Mouse (Mus musculus) ES-E14 (cell line): ENCODE measurements around the gene Zfp526. TPM values are rescaled to one million over a fixed set of nuclear protein-coding genes. Genes with fewer than 3 reads are reported as not detected.

Experiments
- DNase-seq: peaks from one replicate; pipeline ENCODE4 v3.0.0-alpha.2; 2013; ENCODE audit warnings: low read depth, low spot score
- H3K27ac ChIP-seq: 2 replicates; pipeline ENCODE4 v1.5.1; 2012; ENCODE audit warnings: low read depth, mild to moderate bottlenecking, low read length, moderate library complexity, mixed read lengths; ENCODE audit not compliant: poor library complexity, insufficient read depth, severe bottlenecking
- H3K36me3 ChIP-seq: 2 replicates; pipeline ENCODE4 v1.6.1; 2012; ENCODE audit warnings: mild to moderate bottlenecking, low read length, moderate library complexity, mixed read lengths; ENCODE audit not compliant: control insufficient read depth, poor library complexity, insufficient read depth, severe bottlenecking
- H3K4me1 ChIP-seq, 2 experiments: fragments of 150-350 bp in 1 of 2; sonication (generic) in 1 of 2; 2 replicates each; pipeline ENCODE4 v1.6.1; 2012; ENCODE audit warnings: low read length in 2 of 2, mild to moderate bottlenecking in 1 of 2, mixed read lengths in 1 of 2; ENCODE audit not compliant: control insufficient read depth in 2 of 2, insufficient read depth in 2 of 2, poor library complexity in 1 of 2
- H3K4me3 ChIP-seq, 2 experiments: fragments of 150-350 bp in 1 of 2; sonication (generic) in 1 of 2; 2 replicates each; pipeline ENCODE4 v1.5.1; 2012; ENCODE audit warnings: low read length in 2 of 2, low read depth in 1 of 2, mild to moderate bottlenecking in 1 of 2, mixed read lengths in 1 of 2; ENCODE audit not compliant: insufficient read depth in 1 of 2, poor library complexity in 1 of 2, severe bottlenecking in 1 of 2
- H3K9ac ChIP-seq: 2 replicates; pipeline ENCODE4 v1.6.1; 2012; ENCODE audit warnings: low read depth, mild to moderate bottlenecking, low read length, mixed read lengths; ENCODE audit not compliant: poor library complexity, insufficient read depth, severe bottlenecking
- H3K9me3 ChIP-seq: fragments of 150-350 bp; sonication (generic); 2 replicates; pipeline ENCODE4 v1.6.1; 2012; ENCODE audit warnings: low read depth, mild to moderate bottlenecking, low read length; ENCODE audit not compliant: control insufficient read depth, insufficient read depth
- CHD2 ChIP-seq: IDR thresholded peaks from 2 replicates; pipeline ENCODE4 v1.6.1; 2014; ENCODE audit warnings: mild to moderate bottlenecking, low read depth, low read length, inconsistent platforms
- HCFC1 ChIP-seq: IDR thresholded peaks from 2 replicates; pipeline ENCODE4 v1.6.1; 2012; ENCODE audit warnings: low read length, inconsistent platforms, borderline replicate concordance; ENCODE audit not compliant: insufficient read depth
- MAFK ChIP-seq: IDR thresholded peaks from 2 replicates; pipeline ENCODE4 v1.6.1; 2014; ENCODE audit warnings: mild to moderate bottlenecking, low read depth, low read length, inconsistent platforms; ENCODE audit not compliant: insufficient read depth
- ZC3H11A ChIP-seq: IDR thresholded peaks from 2 replicates; pipeline ENCODE4 v1.6.1; 2012; ENCODE audit warnings: low read depth, mild to moderate bottlenecking, inconsistent platforms, low read length, borderline replicate concordance
- ZNF384 ChIP-seq: IDR thresholded peaks from 2 replicates; pipeline ENCODE4 v1.6.1; 2012; ENCODE audit warnings: low read depth, low read length, inconsistent platforms
- in situ Hi-C, 2 experiments: fragments of 600-800 bp; cut with MboI; formaldehyde crosslinking; loops; one replicate each; pipeline ENCODE4 v1.15.1; 2025; ENCODE audit warnings: low sequenced_read_pairs in 2 of 2, inconsistent platforms in 1 of 2; ENCODE audit not compliant: unreplicated experiment in 2 of 2
- total RNA-seq: library from RNA; depleted of rRNA; stranded (reverse); fragments of 300-350 nt; gene quantifications from 2 replicates; pipeline ENCODE4 v1.2.3, GENCODE M21; 2012

The Zfp526 gene
- total RNA-seq, 1 experiment, result 5.0 TPM

- no peak overlapping the region for H3K27ac ChIP-seq
Observed at GRCm38 (mm10) chr7:25244562-25245369, 23.5 kb downstream of the Zfp526 start.

GRCm38 (mm10) chr7:25246079-25246758 lies 25.0 kb downstream of the Zfp526 start:
- no peak for TF ChIP-seq CHD2
- TF ChIP-seq MAFK, result no peak
- no peak for TF ChIP-seq HCFC1
- TF ChIP-seq ZC3H11A, result no peak
- no peak for TF ChIP-seq ZNF384
- Histone ChIP-seq H3K4me1 (peaks cover 3 to 31% of the 10 kb centered on the region in 2 experiments; a peak in 3 of 4 replicates), H3K9ac (peak overlapping the region; percentile 41; the same call in 1 of the 2 replicates), H3K4me3 (peak overlapping the region in 1 of 2 experiments; percentile 98; a peak in 1 of 4 replicates), H3K27ac (no peak overlapping the region), H3K9me3 (no peaks in the 10 kb centered on the region), H3K36me3 (peaks cover 43% of the 10 kb centered on the region)
- no peak for DNase-seq
- in situ Hi-C loops, result no loop called here

More at GRCm38 (mm10) chr7:25244562-25245369, 23.5 kb downstream of the Zfp526 start:
- no peak for TF ChIP-seq ZC3H11A
- TF ChIP-seq HCFC1, result no peak
- no peak for TF ChIP-seq MAFK
- TF ChIP-seq CHD2, result no peak
- no peak for TF ChIP-seq ZNF384
- in situ Hi-C loops, result no loop called here
- Histone ChIP-seq H3K4me1 (peaks cover 3 to 31% of the 10 kb centered on the region in 2 experiments; a peak in 3 of 4 replicates), H3K9me3 (no peaks in the 10 kb centered on the region), H3K4me3 (peak overlapping the region in 1 of 2 experiments; percentile 1; a peak in 1 of 4 replicates), H3K9ac (peak overlapping the region; percentile 12; the same call in 1 of the 2 replicates), H3K36me3 (peaks cover 43% of the 10 kb centered on the region)
- no peak for DNase-seq

- H3K36me3 ChIP-seq, result peaks cover 43% of the 10 kb centered on the region
- peak overlapping the region in 1 of 2 experiments; percentile 98; a peak in 1 of 4 replicates for H3K4me3 ChIP-seq
- H3K4me1 ChIP-seq, result peaks cover 3 to 32% of the 10 kb centered on the region in 2 experiments
- H3K9ac ChIP-seq, result peak overlapping the region; percentile 41; the same call in 1 of the 2 replicates
- no peak for TF ChIP-seq CHD2
- no peak for TF ChIP-seq MAFK
- TF ChIP-seq HCFC1, result no peak
- no peak for TF ChIP-seq ZNF384
- TF ChIP-seq ZC3H11A, result no peak
- in situ Hi-C loops, result no loop called here
- H3K9me3 ChIP-seq, result no peaks in the 10 kb centered on the region
- H3K27ac ChIP-seq, result no peak overlapping the region; the same call in 1 of the 2 replicates
- no peak for DNase-seq
Observed at GRCm38 (mm10) chr7:25246759-25247137, 25.5 kb downstream of the Zfp526 start.

- in situ Hi-C loops, result no loop called here
- TF ChIP-seq MAFK, result no peak
- no peak for TF ChIP-seq CHD2
- TF ChIP-seq HCFC1, result no peak
- TF ChIP-seq ZC3H11A, result no peak
- TF ChIP-seq ZNF384, result no peak
- H3K4me1 ChIP-seq, result peaks cover 3 to 35% of the 10 kb centered on the region in 2 experiments
- H3K4me3 ChIP-seq, result peak overlapping the region; percentile 92 to 98; a peak in 3 of 4 replicates
- H3K9me3 ChIP-seq, result no peaks in the 10 kb centered on the region
- no peak overlapping the region; the same call in 1 of the 2 replicates for H3K27ac ChIP-seq
- no peak for DNase-seq
- peak overlapping the region; percentile 91; the same call in 1 of the 2 replicates for H3K9ac ChIP-seq
- H3K36me3 ChIP-seq, result peaks cover 40% of the 10 kb centered on the region
Observed at GRCm38 (mm10) chr7:25247498-25247897, 26.3 kb downstream of the Zfp526 start.
